Mouse (Mus musculus): ENCODE data around the gene Mid1.
"Not testable (repeated sequence)": the region's sequence is repeated elsewhere in the genome, so short reads cannot be mapped to it uniquely, and the experiment has no call there.

GRCm38 (mm10) chrX:170001388-170001695 is 316.3 kb downstream of the Mid1 start:
- TF ChIP-seq MAFK (IDR thresholded peaks at IDR 0.05; ENCODE audit: insufficient read depth, low read depth, low read length); ZNF384 (IDR thresholded peaks at IDR 0.05; ENCODE audit: low read depth, low read length); CHD2 (IDR thresholded peaks at IDR 0.05; ENCODE audit: low read depth, low read length); ZC3H11A (IDR thresholded peaks at IDR 0.05; ENCODE audit: borderline replicate concordance, low read depth, low read length); HCFC1 (IDR thresholded peaks at IDR 0.05; ENCODE audit: borderline replicate concordance, insufficient read depth, low read length): not testable (repeated sequence)
